Mouse (Mus musculus) lung, postnatal 0 days (tissue): ENCODE results near the gene Tmem121b. TPM values are rescaled to one million over a fixed set of nuclear protein-coding genes. Genes with fewer than 3 reads are reported as not detected.

ENCODE experiments used
- ATAC-seq: fragments of 200-750 bp; cut with Nextera tagmentation; 2 replicates; pipeline ENCODE4 v1.8.0; 2017; ENCODE audit warnings: moderate library complexity
- DNase-seq: peaks from one replicate; pipeline ENCODE4 v3.0.0-alpha.2; 2016; ENCODE audit warnings: low spot score
- H3K27ac ChIP-seq: fragments of 300-500 bp; sonication (generic); 2 replicates; pipeline ENCODE4 v1.5.1; 2014; ENCODE audit warnings: antibody characterized with exemption, mild to moderate bottlenecking, low read length, mixed read lengths
- H3K27me3 ChIP-seq: fragments of 300-500 bp; sonication (generic); replicated peaks from 2 replicates; pipeline ENCODE4 v1.6.1; 2014; ENCODE audit warnings: low read length, mixed read lengths; ENCODE audit not compliant: insufficient read depth
- H3K36me3 ChIP-seq: fragments of 300-500 bp; sonication (generic); 2 replicates; pipeline ENCODE4 v1.6.1; 2014; ENCODE audit warnings: low read length, mixed read lengths; ENCODE audit not compliant: insufficient read depth
- H3K4me1 ChIP-seq: fragments of 300-500 bp; sonication (generic); 2 replicates; pipeline ENCODE4 v1.6.1; 2014; ENCODE audit warnings: antibody characterized with exemption, low read depth, low read length, mixed read lengths; ENCODE audit not compliant: insufficient read depth
- H3K4me2 ChIP-seq: fragments of 300-500 bp; sonication (generic); replicated peaks from 2 replicates; pipeline ENCODE4 v1.6.1; 2014; ENCODE audit warnings: low read depth, mild to moderate bottlenecking, low read length, moderate library complexity, mixed read lengths
- H3K4me3 ChIP-seq: fragments of 300-500 bp; sonication (generic); 2 replicates; pipeline ENCODE4 v1.5.1; 2014; ENCODE audit warnings: low read depth, low read length
- H3K9ac ChIP-seq: fragments of 300-500 bp; sonication (generic); replicated peaks from 2 replicates; pipeline ENCODE4 v1.6.1; 2014; ENCODE audit warnings: low read depth, mild to moderate bottlenecking
- H3K9me3 ChIP-seq: fragments of 300-500 bp; sonication (generic); 2 replicates; pipeline ENCODE4 v1.6.1; 2016; ENCODE audit warnings: low read length, mixed read lengths
- CTCF ChIP-seq: IDR thresholded peaks from 2 replicates; pipeline ENCODE4 v1.5.1; 2016; ENCODE audit warnings: antibody characterized with exemption, mild to moderate bottlenecking
- EP300 ChIP-seq: IDR thresholded peaks from 2 replicates; pipeline ENCODE4 v1.6.1; 2016; ENCODE audit warnings: antibody characterized with exemption, mild to moderate bottlenecking, control low read depth
- WGBS: fragments of 180-500 bp; shearing (Covaris S2); extraction: QIAGEN DNeasy Blood & Tissue Kit; methylation state at CpG from one replicate; pipeline ENCODE4 v1.1.7; 2014; 5-methylcytosine and 5-hydroxymethylcytosine counted together
- polyA plus RNA-seq: library from polyadenylated mRNA; unstranded; fragments of >200 nt; fragmentation: Nextera tagmentation; extraction: Ambion mirVana; gene quantifications from 2 replicates; pipeline ENCODE4 v1.2.1, GENCODE M21; 2015

Tmem121b gene
- polyA plus RNA-seq, 1 experiment from 2014 or later = 0.58 TPM

DNA sequence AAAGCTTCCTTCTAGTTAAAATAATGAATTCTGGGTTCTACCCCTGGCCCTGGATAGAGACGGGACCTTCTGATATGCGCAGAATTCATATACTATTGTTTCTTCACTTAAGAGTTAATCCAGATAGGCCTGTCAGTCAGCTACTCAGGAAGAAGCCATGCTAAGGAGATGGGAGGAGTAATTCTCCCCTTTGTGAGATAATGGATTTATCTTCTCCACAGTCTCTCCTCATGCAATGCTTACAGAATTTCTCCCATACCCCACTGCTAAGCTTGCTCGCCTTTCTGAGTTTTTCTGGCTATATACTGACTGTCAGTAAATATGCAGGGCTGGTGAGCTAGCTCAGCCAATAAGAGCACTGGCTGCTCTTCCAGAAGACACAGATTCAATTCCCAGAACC lies 43.4 kb downstream of the Tmem121b start:
- no peak for TF ChIP-seq EP300
- no peak for TF ChIP-seq CTCF
- Histone ChIP-seq H3K9me3 (no peaks in the 10 kb centered on the region), H3K9ac (no peak overlapping the region), H3K27ac (no peak overlapping the region), H3K4me3 (no peak overlapping the region), H3K36me3 (no peaks in the 10 kb centered on the region), H3K27me3 (no peaks in the 10 kb centered on the region), H3K4me1 (no peaks in the 10 kb centered on the region), H3K4me2 (no peak overlapping the region)
- WGBS = 83% methylated on average over 3 of the region's 3 CpGs
- ATAC-seq (no peak), DNase-seq (no peak)

- ATAC-seq (no peak), DNase-seq (no peak)
- Histone ChIP-seq H3K4me3 (no peak overlapping the region), H3K4me2 (no peak overlapping the region), H3K27me3 (no peaks in the 10 kb centered on the region), H3K4me1 (no peaks in the 10 kb centered on the region), H3K9me3 (no peaks in the 10 kb centered on the region), H3K27ac (no peak overlapping the region), H3K36me3 (peaks cover 14% of the 10 kb centered on the region; the same call in 1 of the 2 replicates), H3K9ac (no peak overlapping the region)
- TF ChIP-seq EP300 = no peak
- no peak for TF ChIP-seq CTCF
- 67% methylated on average over 14 of the region's 14 CpGs for WGBS
These were observed 49.9 kb downstream of the Tmem121b start for GRCm38 (mm10) chr6:120443363-120444355.

- Histone ChIP-seq H3K4me3 (no peak overlapping the region), H3K36me3 (peaks cover 14% of the 10 kb centered on the region; the same call in 1 of the 2 replicates), H3K27ac (no peak overlapping the region), H3K9me3 (no peaks in the 10 kb centered on the region), H3K9ac (no peak overlapping the region), H3K4me1 (no peaks in the 10 kb centered on the region), H3K27me3 (no peaks in the 10 kb centered on the region), H3K4me2 (no peak overlapping the region)
- WGBS = 76% methylated on average over 4 of the region's 4 CpGs
- TF ChIP-seq EP300 = no peak
- no peak for TF ChIP-seq CTCF
- ATAC-seq (no peak), DNase-seq (no peak)
These were observed 51.3 kb downstream of the Tmem121b start for GRCm38 (mm10) chr6:120442171-120442749.

Other genes starting within 250 kb of the Tmem121b start
- gene D330020A13Rik, start 199.4 kb downstream of the Tmem121b start, polyA plus RNA-seq = not detected in 2 replicates
- 0.04 TPM in 1 of 2 replicates, not detected in the other for gene B4galnt3, start 199.2 kb downstream of the Tmem121b start, polyA plus RNA-seq
- gene Kdm5a, start 129.7 kb downstream of the Tmem121b start, polyA plus RNA-seq = 32.7 and 35.3 TPM in 2 replicates
- gene Ccdc77, start 129.4 kb downstream of the Tmem121b start, polyA plus RNA-seq = 8.6 and 9.2 TPM in 2 replicates
- gene Il17ra, start 30.6 kb downstream of the Tmem121b start, polyA plus RNA-seq = 9.5 and 10.5 TPM in 2 replicates
- gene Hdhd5, start 37.5 kb upstream of the Tmem121b start, polyA plus RNA-seq = 10.1 and 10.5 TPM in 2 replicates
- gene Cecr2, start 172.6 kb upstream of the Tmem121b start, polyA plus RNA-seq = 3.4 and 3.9 TPM in 2 replicates